Mouse (Mus musculus) naive thymus-derived CD4-positive, alpha-beta T cell, adult 2 months (primary cell): Measurements from ENCODE around the gene Plg.

Experiments used
- DNase-seq: peaks from one replicate; pipeline ENCODE4 v3.0.0-alpha.2; 2011; ENCODE audit warnings: low read depth

The Plg gene

DNA sequence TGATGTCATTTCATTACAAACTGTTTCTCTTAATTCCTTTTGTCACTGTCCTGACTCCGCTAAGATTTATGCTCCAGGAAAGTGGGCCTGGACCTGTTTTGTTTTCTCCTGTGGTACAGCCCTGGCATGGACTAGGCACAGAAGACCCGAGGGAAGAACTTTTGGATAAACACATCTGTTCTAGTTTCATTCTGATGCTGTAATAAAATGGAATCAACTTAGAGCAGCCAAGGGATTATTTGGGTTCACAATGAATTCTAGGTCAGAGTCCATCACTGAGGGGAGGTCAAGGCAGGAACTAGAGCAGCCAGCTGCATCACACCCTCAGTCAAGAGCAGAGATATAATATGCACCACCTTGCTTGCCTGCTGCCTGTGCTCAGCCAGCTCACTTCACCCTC, 9.4 kb downstream of the Plg start:
- DNase-seq = no peak

DNA sequence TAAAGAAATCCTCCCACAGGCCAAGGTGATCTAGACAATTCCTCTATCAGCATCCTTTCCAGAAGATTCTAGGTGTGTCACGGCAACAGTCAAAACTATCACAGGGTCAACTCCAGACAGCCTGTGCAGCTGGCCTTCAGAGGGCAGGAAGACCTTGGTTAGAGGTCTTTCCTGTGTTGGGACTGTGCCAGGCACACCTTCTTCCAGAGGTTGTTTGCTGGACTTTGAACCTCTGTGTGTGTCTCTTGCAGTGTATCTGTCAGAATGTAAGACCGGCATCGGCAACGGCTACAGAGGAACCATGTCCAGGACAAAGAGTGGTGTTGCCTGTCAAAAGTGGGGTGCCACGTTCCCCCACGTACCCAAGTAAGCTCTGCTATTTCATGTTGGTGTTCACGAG, 9.8 kb downstream of the Plg start:
- DNase-seq = no peak

DNA sequence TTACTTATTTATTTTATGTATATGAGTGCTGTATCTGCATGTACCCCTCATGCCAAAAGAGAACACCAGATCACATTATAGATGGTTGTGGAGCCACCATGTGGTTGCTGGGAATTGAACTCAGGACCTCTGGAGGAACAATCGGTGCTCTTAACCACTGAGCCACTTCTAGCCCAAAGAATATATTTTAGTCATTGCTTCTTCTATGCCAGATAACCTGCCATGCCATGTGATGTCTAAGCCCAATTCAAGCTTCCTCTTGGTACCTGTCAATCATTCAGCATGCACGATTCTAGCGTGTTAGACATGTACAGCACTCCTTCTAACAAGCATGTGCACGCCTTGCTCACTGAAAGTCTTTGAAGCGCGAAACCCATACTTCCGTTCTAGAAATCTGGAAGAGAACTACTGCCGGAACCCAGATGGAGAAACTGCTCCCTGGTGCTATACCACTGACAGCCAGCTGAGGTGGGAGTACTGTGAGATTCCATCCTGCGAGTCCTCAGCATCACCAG, 17.8 kb downstream of the Plg start:
- no peak for DNase-seq

DNA sequence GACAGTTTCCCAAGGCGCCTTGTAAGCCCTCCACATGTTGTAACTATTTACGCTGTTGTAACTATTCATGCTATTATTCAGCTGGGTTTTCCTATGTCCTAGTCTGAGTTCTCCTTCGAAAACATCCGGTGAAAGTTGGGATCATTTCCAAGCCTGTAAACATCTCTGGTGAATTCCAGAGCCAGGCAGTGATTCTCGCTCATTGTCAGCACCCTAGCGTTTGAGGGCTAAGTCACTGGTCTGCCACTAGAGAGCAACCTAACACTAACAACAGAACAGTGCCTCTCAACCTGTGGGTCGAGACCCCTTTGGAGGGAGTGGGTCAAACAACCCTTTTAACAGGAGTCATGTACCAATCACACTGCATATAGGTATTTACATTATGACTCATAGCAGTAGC, 25.0 kb downstream of the Plg start:
- DNase-seq = no peak

DNA sequence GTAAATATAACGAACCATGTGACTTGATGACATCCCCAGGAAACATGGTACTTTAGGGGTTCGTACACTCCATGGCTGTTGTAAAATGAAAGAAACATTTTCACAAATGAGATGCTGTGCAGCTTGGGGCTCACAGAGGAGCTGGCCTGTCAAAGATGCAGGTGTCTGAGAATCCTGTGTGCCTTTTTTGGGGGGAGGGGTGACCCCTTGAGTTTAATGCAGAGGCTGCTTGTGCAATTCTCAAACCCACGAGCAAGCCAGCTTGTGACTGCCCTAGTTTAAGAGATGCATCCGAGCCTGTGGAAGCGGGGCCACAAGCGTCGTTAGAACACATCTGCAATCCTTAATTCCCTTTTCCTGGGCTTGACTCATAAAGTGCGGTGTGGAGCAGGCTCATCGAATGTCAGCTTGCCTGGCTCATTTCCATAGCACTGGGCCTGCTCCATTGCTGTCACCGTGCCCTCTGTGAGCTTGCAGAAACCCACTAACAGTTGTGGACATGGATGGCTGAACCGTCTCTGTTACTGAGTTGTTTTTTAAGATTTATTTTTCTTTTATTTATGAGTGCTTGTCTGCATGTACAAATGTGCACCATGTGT, 31.0 kb downstream of the Plg start:
- DNase-seq = no peak

DNA sequence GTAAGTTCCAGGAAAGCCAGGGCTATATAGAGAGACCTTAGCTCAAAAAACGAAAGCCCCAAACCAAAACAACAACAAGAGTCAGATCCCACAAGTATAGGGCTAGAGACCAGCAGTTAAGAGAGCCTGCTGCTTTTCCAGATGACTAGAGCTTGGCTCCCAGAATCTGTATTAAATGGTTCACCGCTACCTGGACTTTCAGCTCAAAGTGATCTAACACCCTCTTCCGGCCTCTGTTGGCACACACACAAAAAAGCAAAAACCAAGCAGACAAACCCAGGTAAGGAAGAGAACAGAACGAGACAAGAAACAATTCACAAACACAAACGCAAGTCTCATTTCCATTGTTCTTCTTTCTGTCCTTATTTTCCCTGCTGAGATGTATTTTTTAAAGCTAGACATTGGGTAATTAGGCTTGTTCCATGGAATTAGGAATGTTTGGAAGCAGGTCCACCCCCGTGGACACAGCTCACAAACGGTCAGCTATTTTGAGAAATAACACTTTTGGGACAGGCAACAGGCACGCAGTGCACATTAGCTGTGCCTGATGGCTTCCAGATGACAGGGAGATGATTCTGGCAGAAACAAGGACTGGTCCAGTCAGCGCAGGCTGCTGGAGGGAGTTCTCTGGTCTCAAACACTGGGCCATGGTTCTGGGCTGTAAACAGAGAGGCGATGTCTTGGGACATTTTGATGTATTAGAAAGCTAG, 33.9 kb downstream of the Plg start:
- no peak for DNase-seq

DNA sequence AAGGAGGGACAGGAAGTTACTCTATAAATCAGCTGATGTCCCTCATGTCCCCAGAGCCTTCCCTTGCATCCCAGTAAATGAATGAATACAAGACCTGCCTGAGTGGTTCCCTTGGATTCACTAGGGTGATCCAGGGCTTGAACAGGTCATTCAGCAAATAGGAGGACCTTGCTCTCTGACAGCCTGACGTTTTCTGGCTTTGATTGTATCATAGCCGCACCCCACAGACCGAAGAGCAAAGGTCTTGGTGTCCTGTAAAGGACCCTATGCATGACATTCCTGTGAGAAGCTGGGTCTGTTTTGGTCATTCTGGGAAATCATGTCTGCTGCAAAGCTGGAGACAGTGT, 34.5 kb downstream of the Plg start:
- DNase-seq = no peak

DNA sequence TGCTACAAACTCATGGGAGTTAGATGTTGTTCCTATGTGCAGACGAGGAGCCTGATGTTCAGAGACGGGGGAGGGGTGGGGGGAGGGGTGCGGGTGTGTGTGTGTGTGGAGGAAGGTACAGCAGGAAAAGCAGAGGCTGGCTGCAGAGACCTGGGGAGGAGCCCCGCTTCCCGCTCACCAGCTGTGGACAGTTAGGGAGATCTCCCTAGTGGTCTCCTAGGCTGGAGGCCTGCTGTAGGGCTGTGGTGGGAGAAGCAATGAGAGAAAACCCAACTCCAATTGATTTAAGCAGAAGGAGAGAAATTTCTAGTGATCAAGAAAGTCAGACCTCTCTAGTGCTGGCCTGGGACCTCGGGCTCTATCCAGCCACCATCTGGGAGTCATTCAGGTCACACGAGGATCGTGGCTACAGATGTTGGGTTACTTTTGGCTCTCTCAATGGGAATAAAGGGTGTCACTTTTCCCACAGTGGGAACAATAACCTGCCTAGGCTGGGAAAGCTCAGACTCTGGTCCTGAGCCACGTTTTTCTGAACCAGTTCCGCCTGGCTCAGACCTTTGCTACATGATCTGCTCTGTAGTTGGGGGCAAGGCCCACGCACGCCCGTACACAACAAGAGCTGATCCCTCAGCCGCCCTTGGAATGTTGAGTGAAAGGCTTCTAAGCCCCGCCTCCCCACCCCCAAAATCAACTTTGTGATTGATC, 36.8 kb downstream of the Plg start:
- DNase-seq = no peak

DNA sequence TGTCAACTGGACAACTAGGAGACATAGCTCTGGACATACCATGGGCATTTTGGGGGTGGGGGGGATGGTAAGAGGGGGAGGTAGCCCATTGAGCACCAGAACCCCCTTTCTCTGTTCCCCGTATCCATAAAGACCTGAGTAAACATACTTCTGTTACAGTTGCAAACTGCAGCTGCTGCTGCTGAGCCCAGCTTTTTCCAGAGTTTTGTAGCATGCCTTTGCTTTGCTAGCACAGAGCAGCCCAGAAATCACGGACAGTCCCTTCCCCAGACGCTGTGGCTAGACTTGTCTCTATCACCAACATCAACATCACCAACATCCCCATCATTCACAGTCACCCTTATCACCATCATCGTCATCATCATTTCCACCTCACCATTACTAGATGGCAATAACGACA, 37.3 kb downstream of the Plg start:
- no peak for DNase-seq

DNA sequence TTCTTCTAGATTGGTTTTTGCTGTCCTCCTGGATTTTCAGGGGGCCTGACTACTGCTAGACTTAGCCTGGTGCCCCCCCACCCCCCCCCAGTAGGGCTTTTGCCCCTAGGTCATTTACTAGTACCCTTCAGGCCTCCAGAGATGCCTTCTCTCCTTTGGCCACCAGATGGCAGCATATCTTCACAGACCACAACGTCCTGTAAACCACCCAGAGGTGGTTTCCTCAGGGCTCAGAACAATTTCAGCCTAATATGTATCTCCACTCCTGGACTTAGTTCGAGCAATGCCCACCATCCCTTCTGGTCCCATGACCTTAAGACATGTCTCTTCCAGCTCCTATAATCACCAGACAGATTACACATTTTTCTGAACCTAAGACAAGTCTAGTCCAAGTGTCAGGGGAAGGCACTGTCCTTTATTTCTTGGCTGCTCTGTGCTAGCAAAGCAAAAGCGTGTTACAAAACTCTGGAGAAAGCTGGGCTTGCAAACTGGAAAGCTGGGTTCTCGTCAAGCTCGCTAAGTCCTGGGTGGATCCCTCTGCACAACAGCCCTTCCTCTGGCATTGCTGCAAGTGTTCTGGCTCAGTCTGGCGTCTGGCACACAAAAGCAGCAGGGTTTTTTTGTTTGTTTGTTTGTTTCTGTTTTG, 38.0 kb downstream of the Plg start:
- peak; percentile 78 for DNase-seq

DNA sequence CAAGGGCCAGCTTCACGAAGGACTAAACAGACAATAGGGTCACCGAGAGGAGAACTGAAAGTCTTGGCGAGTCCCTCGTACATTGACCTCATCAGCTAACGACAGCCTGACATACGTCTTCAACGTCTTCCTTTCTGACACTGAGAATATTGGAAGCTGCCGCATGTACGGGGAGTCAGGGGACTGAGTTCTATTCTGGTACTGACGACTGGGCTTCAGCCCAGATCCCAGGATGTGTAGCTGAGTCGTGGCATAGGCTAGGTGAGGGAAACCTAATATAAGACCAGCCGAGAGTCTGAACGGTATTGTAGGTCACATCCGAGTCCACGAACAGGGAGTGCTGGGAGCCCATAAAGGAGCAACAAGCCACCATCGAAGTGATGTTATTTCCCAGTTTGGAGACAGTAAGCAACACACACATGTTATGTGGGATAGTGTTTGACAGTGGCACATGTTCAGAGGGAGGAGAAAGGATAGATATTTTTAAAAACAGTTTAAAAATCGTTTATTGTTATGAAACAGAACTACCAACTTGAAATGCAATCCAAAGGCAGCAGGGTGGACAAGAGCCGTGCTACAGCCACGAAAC, 41.2 kb downstream of the Plg start:
- no peak for DNase-seq

DNA sequence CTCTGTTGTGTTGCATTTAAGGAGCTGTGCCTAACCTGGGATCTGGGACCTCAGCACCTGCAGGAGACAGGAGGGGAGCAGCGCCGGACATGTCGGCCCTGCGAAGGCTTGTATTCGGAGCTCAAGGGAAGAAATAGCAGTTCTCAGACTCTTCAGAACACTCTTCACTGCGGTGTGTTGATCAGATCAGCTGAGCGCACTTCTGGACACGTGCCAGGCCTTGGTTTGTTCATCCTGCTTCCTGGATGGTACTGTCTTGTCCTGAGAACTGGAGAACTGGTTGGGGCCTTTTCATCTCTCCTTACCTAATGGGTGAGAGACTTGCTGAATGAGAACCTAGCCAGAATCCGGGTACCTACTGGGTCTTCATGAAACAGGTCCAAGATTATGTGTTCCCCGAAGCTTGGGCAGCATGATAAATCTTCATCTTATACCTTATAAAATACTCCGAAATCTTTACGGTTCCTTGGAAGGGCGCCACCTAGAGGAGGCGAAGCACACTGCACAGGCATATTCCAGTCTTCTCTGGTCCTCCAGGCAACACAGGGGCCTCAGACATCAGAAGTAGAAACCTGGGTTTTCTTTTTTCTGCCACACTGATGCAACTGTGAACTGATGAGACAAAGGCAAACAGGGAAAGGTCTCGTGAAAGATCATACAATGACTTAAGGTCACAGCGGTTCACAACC, 42.6 kb downstream of the Plg start:
- DNase-seq = peak; percentile 36

DNA sequence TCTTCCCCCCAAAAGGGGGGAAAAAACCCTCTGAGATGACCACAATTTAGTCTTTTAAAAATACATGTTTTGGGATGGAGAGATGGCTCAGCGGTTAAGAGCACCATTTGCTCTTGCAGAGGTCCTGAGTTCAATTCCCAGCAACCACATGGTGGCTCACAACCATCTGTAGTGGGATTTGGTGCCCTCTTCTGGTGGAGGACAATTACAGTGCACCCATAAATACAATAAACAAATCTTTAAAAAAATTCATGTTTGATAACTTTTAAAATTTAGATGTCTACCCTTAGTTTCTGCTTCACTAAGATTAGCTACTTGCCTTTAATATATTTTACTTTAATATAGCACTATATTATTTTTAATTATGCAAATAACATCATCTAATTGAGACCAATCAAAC, 43.7 kb downstream of the Plg start:
- no peak for DNase-seq

DNA sequence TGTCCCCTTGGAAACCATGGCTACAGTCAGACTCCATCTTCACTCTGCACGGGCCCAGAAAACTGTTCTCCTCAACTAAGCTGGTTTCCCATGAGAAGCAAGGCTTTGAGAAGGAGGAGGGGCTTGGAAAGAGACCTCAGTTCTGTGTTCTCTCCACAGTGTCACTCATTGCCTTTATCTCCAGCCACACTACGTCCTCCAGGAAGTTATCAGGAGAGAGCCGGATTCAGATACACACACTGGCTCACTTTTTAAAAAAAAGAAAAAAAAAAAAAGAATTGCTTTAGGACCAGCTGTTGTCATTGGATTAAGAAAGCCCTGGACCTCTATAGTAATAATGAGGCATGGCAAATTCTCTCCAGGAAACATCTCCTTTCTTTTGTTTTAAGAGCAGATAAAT, 48.7 kb downstream of the Plg start:
- no peak for DNase-seq

DNA sequence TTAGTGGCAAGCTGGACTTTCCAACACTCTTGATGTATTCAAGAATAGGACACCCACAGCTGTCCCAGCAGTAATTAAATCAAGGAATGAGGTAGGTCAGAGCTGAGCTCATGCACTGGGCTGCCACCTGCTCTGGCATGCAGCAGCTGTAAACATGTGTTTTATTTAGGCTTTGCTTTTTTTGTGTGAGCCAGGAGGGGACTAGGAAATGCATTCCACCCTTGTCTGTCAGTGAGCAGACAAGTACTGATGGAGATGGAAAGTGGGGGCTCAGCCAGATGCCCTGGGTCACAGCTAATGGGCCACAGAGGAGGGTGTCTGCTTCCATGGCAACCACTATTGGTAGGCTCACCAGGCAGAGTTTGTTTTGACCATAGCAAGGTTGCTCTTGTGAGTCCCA, 50.0 kb downstream of the Plg start:
- DNase-seq = no peak

DNA sequence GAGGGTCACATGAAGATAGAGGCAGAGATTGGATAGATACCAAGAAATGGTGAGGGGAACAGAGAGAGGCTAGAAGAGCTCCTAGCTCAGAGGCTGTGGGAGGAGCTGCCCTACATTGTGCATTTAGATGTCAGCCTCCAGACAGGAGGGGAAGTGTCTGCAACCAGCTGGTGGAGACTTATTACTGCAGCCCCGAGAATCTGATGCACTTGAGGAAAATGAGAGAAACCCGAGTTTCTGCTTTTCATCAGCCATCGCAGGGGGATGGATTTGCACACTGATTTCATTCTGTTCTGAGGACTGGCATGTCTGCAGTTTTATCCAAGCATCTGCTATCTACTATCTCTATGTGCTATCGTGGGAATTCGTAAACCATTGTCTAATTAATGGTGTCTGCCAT, 53.3 kb downstream of the Plg start:
- no peak for DNase-seq

DNA sequence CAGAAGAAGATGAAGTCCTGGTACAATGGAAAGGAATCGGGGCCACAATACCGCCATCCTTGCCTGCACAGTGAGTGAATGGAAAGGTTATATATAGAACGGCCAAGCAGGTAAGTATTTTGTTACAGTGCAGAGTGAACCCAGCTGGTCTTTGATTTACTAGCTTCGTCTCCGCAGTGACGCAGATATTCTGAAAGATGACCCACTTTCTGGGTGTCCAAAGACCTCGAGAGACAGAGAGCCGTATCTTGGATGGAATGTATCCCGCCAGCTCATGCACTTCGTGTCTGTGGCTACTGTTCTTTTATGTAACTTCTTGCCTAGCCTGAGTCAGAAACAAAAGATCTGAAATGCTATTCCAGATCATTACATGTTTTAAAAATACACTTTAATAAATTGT, 59.4 kb downstream of the Plg start:
- no peak for DNase-seq

DNA sequence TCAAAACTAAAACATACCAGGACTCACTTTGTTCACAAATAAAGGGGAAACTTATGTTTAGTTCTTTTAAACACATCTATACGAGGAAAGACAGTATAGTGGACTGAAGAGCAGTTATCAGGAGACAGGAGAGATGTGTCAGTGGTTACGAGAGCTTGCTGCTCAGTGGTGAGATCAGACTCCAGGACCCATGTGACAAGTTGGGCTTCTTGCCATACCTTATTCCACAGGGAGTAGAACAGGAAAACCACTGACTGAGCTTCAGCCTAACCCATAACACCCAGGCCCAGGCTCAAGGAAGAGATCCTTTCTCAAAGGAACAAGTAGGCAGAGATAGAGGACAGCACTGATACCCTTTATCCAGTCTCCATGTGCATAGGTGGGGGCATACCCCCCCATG, 66.2 kb downstream of the Plg start:
- no peak for DNase-seq

DNA sequence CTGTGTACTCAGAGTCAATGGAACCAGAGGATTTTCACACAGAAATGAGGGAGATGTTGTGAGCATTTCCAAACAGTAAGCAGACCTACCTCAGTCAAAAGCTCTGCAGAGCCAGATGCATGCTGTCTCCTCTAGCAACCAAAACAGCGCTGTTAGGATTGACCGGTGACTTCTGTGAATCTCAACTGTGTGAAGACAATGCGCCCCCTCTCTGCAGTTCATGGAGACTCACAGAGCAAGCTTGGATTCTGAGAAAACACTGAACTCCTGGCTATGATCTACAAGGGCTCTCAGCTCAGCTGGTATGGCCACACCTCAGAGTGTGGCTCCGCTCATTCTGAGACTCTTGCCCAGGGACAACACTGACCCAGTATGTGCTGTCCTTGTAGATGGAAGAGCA, 72.8 kb downstream of the Plg start:
- no peak for DNase-seq

DNA sequence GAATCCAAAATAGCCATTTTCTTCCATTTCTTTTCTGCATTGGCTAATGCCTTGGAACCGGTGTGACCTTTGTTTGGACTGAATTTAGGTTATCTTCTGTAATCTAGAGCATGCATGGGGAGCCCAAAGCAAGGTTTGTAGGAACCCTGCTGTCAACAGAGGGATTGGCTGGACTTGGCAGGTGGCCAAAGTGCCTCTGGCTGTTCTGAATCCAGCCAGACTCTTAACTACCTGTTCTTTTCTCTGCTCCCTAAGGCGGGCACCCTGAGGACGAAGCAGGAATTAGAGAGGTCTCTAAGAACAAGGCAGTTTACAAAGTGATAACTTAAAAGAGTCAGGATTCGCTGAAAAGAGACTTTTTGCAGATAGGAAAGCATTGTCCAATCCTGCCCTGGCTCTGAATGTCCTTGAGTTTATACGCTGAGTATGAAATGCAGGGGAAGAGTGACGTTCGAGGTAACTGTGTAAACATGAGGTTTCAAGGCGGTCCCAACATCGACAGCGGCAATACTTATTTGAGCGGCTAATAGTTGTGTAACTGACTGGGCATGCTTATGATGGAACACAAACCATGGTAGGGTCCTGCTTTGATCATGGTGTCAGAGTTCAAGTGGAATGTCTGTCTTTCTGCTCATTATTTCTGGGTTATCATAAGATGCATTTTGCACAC, 74.6 kb downstream of the Plg start:
- DNase-seq = no peak

DNA sequence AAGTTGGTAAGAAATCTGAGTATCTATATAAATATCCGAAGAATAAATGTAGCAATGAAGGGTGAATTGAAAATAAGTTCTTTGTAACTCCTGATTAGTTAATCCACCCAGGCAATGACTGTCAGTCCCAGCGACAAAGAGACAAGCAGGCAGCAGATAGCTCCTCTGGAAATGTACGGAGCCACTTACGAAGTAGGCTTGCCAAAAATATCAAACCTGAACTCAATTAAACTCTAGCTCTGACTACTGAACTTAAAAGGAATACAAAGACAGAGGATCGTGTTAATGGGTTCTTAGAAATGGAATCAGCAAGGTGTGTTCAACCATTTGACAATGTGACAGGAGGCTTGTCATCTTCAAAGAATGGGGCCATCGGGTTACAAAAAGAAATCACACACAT, 75.3 kb downstream of the Plg start:
- DNase-seq = no peak
